Mouse (Mus musculus): Measurements from ENCODE around the gene Fxyd1. TPM values are rescaled to one million over a fixed set of nuclear protein-coding genes. Genes with fewer than 3 reads are reported as not detected.

Fxyd1 gene
- polyA plus RNA-seq, 1 experiment from 2014 or later, result 300 TPM

DNA sequence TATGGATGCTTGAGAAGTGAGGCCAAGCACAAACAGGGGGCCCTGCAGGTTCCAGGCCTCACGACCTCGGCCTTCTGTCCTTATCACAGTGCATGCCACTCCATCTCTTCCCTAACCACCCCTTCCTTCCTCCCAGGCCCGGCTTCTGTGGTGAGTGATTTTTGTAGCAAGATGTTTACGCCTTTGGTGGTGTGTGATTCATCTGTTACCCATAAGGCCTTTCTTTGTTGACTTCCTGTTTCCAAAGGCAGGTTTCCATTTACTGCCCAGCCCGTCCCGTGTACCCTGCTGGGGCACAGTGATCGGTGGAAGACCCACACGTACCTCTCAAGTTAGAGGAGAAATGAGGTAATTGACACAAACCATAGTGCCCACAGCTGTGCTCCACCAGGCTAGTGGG, 54.3 kb downstream of the Fxyd1 start:
- Histone ChIP-seq H3K27me3 (ENCODE audit: insufficient read depth, low read length) (no peaks in the 10 kb centered on the region), H3K4me2 (ENCODE audit: low read depth, low read length) (peak overlapping the region; percentile 27), H3K4me3 (ENCODE audit: low read depth, low read length) (no peak overlapping the region), H3K9ac (replicated peaks) (no peak overlapping the region), H3K36me3 (replicated peaks; ENCODE audit: insufficient read depth, low read length) (no peaks in the 10 kb centered on the region), H3K4me1 (ENCODE audit: insufficient read depth) (peaks cover 21% of the 10 kb centered on the region), H3K27ac (ENCODE audit: low read depth) (peak overlapping the region; percentile 65), H3K9me3 (ENCODE audit: low read length) (peaks cover 2% of the 10 kb centered on the region; the same call in 1 of the 2 replicates)
- 24% methylated on average over 8 of the region's 8 CpGs for WGBS (ENCODE audit: insufficient replicate concordance)
- TF ChIP-seq EP300 (IDR thresholded peaks at IDR 0.05; ENCODE audit: low read depth) (peak; percentile 71; the same call in 1 of the 2 replicates), CTCF (IDR thresholded peaks at IDR 0.05; ENCODE audit: low read depth) (no peak)
- ATAC-seq, result peak; percentile 76
- peak; percentile 34 for DNase-seq

Small RNAs within 50 kb of the gene (microRNA-seq; reads per million reads assigned to microRNA genes)
- not detected for gene Mir7050

Other genes with a start within 250 kb of the Fxyd1 start
- gene Ffar2, start 233.4 kb downstream of the Fxyd1 start, polyA plus RNA-seq (2015; fragmentation: Nextera tagmentation; extraction: Ambion mirVana), result 1.6 and 2.1 TPM in 2 replicates
- not detected in 2 replicates for gene Ffar3, start 201.0 kb downstream of the Fxyd1 start, polyA plus RNA-seq (2015; fragmentation: Nextera tagmentation; extraction: Ambion mirVana)
- 0.06 TPM in 1 of 2 replicates, not detected in the other for gene Ffar1, start 195.6 kb downstream of the Fxyd1 start, polyA plus RNA-seq (2015; fragmentation: Nextera tagmentation; extraction: Ambion mirVana)
- gene Cd22, start 176.9 kb downstream of the Fxyd1 start, polyA plus RNA-seq (2015; fragmentation: Nextera tagmentation; extraction: Ambion mirVana), result 1.5 and 2.2 TPM in 2 replicates
- gene Mag, start 142.3 kb downstream of the Fxyd1 start, polyA plus RNA-seq (2015; fragmentation: Nextera tagmentation; extraction: Ambion mirVana), result 0.47 and 0.51 TPM in 2 replicates
- 0.49 TPM in 1 of 2 replicates, not detected in the other for gene Hamp2, start 132.5 kb downstream of the Fxyd1 start, polyA plus RNA-seq (2015; fragmentation: Nextera tagmentation; extraction: Ambion mirVana)
- 142 and 248 TPM in 2 replicates for gene Hamp, start 113.2 kb downstream of the Fxyd1 start, polyA plus RNA-seq (2015; fragmentation: Nextera tagmentation; extraction: Ambion mirVana)
- gene Usf2, start 100.4 kb downstream of the Fxyd1 start, polyA plus RNA-seq (2015; fragmentation: Nextera tagmentation; extraction: Ambion mirVana), result 11.6 and 12.0 TPM in 2 replicates
- gene Lsr, start 83.7 kb downstream of the Fxyd1 start, polyA plus RNA-seq (2015; fragmentation: Nextera tagmentation; extraction: Ambion mirVana), result 28.2 and 33.7 TPM in 2 replicates
- 4.0 and 5.0 TPM in 2 replicates for gene Fam187b, start 83.4 kb downstream of the Fxyd1 start, polyA plus RNA-seq (2015; fragmentation: Nextera tagmentation; extraction: Ambion mirVana)
- 25.8 and 29.4 TPM in 2 replicates for gene Fxyd5, start 14.7 kb downstream of the Fxyd1 start, polyA plus RNA-seq (2015; fragmentation: Nextera tagmentation; extraction: Ambion mirVana)
- 0.16 TPM in 1 of 2 replicates, not detected in the other for gene Fxyd7, start 5.7 kb downstream of the Fxyd1 start, polyA plus RNA-seq (2015; fragmentation: Nextera tagmentation; extraction: Ambion mirVana)
- gene Lgi4, start 2.1 kb upstream of the Fxyd1 start, polyA plus RNA-seq (2015; fragmentation: Nextera tagmentation; extraction: Ambion mirVana), result 0.11 TPM in 1 of 2 replicates, not detected in the other
- 3.4 TPM in 2 replicates for gene Fxyd3, start 19.5 kb upstream of the Fxyd1 start, polyA plus RNA-seq (2015; fragmentation: Nextera tagmentation; extraction: Ambion mirVana)
- gene Hpn, start 58.1 kb upstream of the Fxyd1 start, polyA plus RNA-seq (2015; fragmentation: Nextera tagmentation; extraction: Ambion mirVana), result 250 and 259 TPM in 2 replicates
- gene Scn1b, start 69.8 kb upstream of the Fxyd1 start, polyA plus RNA-seq (2015; fragmentation: Nextera tagmentation; extraction: Ambion mirVana), result 2.8 and 3.1 TPM in 2 replicates
- gene Gramd1a, start 98.7 kb upstream of the Fxyd1 start, polyA plus RNA-seq (2015; fragmentation: Nextera tagmentation; extraction: Ambion mirVana), result 7.1 and 8.9 TPM in 2 replicates
- gene Scgb2b2, start 233.3 kb upstream of the Fxyd1 start, polyA plus RNA-seq (2015; fragmentation: Nextera tagmentation; extraction: Ambion mirVana), result not detected in 2 replicates
- not detected in 2 replicates for gene Scgb1b2, start 234.6 kb upstream of the Fxyd1 start, polyA plus RNA-seq (2015; fragmentation: Nextera tagmentation; extraction: Ambion mirVana)

Data from liver, postnatal 0 days (tissue).